Mouse (Mus musculus): ENCODE results near the gene Mctp2. TPM values are rescaled to one million over a fixed set of nuclear protein-coding genes. Genes with fewer than 3 reads are reported as not detected.
"Not testable (repeated sequence)": the region's sequence is repeated elsewhere in the genome, so short reads cannot be mapped to it uniquely, and the experiment has no call there.

Gene Mctp2
- polyA plus RNA-seq, 1 experiment, result 0.21 TPM

DNA sequence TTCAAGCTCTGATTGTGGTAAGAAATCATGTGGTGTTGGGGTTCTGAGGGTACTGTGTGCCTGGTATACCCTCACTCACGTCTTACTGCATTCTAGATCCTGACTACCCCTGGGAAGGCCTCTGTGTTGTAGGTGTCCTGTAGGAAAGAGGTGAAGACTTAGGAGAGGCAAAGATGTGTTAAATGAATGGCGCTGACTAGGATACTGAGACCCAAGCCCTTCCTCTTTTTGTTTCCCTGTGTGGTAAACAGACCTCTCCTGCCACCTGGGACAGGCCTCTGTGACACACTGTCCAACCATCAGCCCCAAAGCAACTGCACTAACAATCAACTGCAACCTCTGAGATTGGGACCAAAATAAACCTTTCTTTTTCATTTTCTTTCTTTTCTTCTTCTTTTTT is 28.0 kb downstream of the Mctp2 start:
- H3K4me1 ChIP-seq (ENCODE audit: control insufficient read depth, insufficient read depth, low read length), result no peaks in the 10 kb centered on the region
- H3K27ac ChIP-seq (ENCODE audit: control insufficient read depth, insufficient read depth, low read depth, low read length), result no peak overlapping the region
- H3K27me3 ChIP-seq (ENCODE audit: control insufficient read depth, insufficient read depth, low read length), result no peaks in the 10 kb centered on the region
- no peaks in the 10 kb centered on the region for H3K36me3 ChIP-seq (ENCODE audit: control insufficient read depth, insufficient read depth, low read length)
- TF ChIP-seq POLR2A (IDR thresholded peaks at IDR 0.05; ENCODE audit: control insufficient read depth, low read depth, low read length) (no peak), CTCF (IDR thresholded peaks at IDR 0.05; ENCODE audit: control insufficient read depth, insufficient read depth, insufficient replicate concordance, low read depth, low read length) (no peak)
- no peak overlapping the region for H3K4me3 ChIP-seq (ENCODE audit: control insufficient read depth, low read depth, low read length)

DNA sequence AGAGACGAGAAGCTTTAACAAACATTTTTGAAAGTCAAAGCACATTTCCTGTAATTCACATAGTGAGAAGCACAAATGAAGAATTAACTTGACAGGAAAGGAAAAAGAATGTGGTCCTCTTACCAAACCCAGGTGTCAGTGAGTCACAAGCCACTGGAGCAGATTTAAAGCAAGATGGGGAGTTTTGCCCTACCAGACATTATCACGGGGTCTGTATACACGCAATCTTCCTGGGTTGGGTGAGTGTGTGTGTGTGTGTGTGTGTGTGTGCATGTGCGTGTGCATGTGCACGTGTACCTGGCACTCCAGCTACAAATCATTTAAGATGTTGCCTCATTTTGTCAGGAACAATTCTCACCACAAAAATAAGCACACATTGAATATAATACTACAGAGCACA is 30.9 kb downstream of the Mctp2 start:
- TF ChIP-seq POLR2A (IDR thresholded peaks at IDR 0.05; ENCODE audit: control insufficient read depth, low read depth, low read length) (no peak), CTCF (IDR thresholded peaks at IDR 0.05; ENCODE audit: control insufficient read depth, insufficient read depth, insufficient replicate concordance, low read depth, low read length) (no peak)
- no peaks in the 10 kb centered on the region for H3K4me1 ChIP-seq (ENCODE audit: control insufficient read depth, insufficient read depth, low read length)
- H3K27me3 ChIP-seq (ENCODE audit: control insufficient read depth, insufficient read depth, low read length), result no peaks in the 10 kb centered on the region
- no peak overlapping the region for H3K27ac ChIP-seq (ENCODE audit: control insufficient read depth, insufficient read depth, low read depth, low read length)
- H3K36me3 ChIP-seq (ENCODE audit: control insufficient read depth, insufficient read depth, low read length), result no peaks in the 10 kb centered on the region
- no peak overlapping the region for H3K4me3 ChIP-seq (ENCODE audit: control insufficient read depth, low read depth, low read length)

DNA sequence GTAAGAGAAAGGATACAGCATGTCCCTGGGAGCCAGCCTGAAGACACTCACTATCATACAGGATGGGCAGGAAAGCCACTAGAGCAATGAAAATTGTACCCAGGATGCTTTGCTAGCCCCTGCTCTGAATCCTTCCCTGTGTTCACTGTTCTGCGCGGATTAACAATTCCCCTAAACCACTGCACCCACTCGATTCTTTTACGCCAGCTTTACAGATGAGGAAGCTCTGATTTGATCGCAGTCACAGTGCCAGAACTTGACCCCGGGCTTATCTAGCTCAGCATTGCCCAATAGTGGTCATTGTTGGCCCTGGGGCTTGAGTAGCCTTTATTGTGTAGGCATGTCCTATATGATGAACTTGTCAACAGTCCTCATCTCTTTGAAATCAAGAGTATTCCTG is 34.9 kb downstream of the Mctp2 start:
- Histone ChIP-seq H3K27me3 (ENCODE audit: control insufficient read depth, insufficient read depth, low read length) (no peaks in the 10 kb centered on the region), H3K4me1 (ENCODE audit: control insufficient read depth, insufficient read depth, low read length) (no peaks in the 10 kb centered on the region), H3K27ac (ENCODE audit: control insufficient read depth, insufficient read depth, low read depth, low read length) (no peak overlapping the region), H3K4me3 (ENCODE audit: control insufficient read depth, low read depth, low read length) (no peak overlapping the region), H3K36me3 (ENCODE audit: control insufficient read depth, insufficient read depth, low read length) (no peaks in the 10 kb centered on the region)
- TF ChIP-seq POLR2A (IDR thresholded peaks at IDR 0.05; ENCODE audit: control insufficient read depth, low read depth, low read length) (no peak), CTCF (IDR thresholded peaks at IDR 0.05; ENCODE audit: control insufficient read depth, insufficient read depth, insufficient replicate concordance, low read depth, low read length) (no peak)

DNA sequence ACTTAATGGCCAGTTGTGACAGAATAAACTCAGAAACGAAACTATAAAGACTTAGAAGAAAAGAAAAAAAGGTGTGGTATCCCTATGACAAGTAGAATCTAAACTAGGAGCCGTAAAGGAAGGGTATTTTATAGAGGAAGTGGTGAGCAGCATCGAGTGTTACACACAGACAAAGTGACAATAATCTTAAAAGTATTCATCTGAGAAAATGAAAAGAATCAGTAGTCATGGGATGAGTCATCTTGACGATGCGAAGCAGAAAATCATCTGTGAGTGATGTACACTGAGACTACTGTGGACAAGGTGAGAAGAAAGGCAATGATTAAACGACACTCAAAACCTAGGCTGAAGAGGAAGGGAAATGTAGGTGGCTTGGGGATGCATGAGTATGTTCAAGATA is 36.4 kb downstream of the Mctp2 start:
- H3K4me1 ChIP-seq (ENCODE audit: control insufficient read depth, insufficient read depth, low read length), result no peaks in the 10 kb centered on the region
- H3K27me3 ChIP-seq (ENCODE audit: control insufficient read depth, insufficient read depth, low read length), result no peaks in the 10 kb centered on the region
- no peaks in the 10 kb centered on the region for H3K36me3 ChIP-seq (ENCODE audit: control insufficient read depth, insufficient read depth, low read length)
- TF ChIP-seq CTCF (IDR thresholded peaks at IDR 0.05; ENCODE audit: control insufficient read depth, insufficient read depth, insufficient replicate concordance, low read depth, low read length) (no peak), POLR2A (IDR thresholded peaks at IDR 0.05; ENCODE audit: control insufficient read depth, low read depth, low read length) (no peak)
- no peak overlapping the region for H3K27ac ChIP-seq (ENCODE audit: control insufficient read depth, insufficient read depth, low read depth, low read length)
- H3K4me3 ChIP-seq (ENCODE audit: control insufficient read depth, low read depth, low read length), result no peak overlapping the region

DNA sequence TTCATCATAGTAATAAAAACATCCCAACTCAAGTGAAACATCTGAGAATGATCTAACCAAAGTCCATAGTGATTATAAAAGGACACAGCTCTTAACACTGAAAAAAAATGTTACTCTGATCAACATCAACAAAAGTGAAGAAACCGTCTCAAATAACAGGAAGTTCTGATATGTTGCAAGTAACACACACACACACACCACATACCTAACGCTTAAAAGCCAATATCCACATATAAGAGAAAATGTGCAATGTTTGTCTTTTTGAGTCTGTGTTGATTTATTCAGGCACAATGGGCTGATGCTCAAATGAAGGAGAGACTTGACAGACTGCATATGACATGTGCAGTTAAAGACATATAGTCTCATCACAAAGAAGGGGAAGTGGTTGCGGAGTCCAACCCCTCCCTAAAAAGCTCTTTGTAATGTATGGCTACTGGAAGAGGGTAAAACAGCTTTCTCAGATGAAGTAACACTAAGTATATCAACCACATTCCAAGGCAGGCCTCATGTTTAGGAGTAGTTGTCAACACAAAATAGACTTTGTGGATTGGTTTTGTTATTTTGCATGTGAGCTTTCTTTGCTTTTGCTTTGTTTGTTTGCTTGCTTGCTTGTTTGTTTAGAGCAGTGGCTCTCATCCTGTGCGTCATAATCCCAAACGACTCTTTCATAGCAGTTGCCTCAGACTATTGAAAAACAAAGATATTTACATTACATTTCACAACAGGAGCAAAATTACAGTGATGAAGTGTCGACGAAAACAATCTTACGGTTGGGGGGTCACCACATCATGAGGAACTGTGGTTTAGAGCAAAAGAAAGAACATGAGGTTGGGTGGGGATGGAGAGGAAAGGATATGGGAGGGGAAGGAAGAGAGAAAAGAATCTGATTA is 45.4 kb downstream of the Mctp2 start:
- Histone ChIP-seq H3K36me3 (ENCODE audit: control insufficient read depth, insufficient read depth, low read length) (no peaks in the 10 kb centered on the region), H3K27me3 (ENCODE audit: control insufficient read depth, insufficient read depth, low read length) (no peaks in the 10 kb centered on the region), H3K27ac (ENCODE audit: control insufficient read depth, insufficient read depth, low read depth, low read length) (no peak overlapping the region), H3K4me1 (ENCODE audit: control insufficient read depth, insufficient read depth, low read length) (no peaks in the 10 kb centered on the region), H3K4me3 (ENCODE audit: control insufficient read depth, low read depth, low read length) (no peak overlapping the region)
- no peak for TF ChIP-seq CTCF (IDR thresholded peaks at IDR 0.05; ENCODE audit: control insufficient read depth, insufficient read depth, insufficient replicate concordance, low read depth, low read length)
- TF ChIP-seq POLR2A (IDR thresholded peaks at IDR 0.05; ENCODE audit: control insufficient read depth, low read depth, low read length), result no peak

DNA sequence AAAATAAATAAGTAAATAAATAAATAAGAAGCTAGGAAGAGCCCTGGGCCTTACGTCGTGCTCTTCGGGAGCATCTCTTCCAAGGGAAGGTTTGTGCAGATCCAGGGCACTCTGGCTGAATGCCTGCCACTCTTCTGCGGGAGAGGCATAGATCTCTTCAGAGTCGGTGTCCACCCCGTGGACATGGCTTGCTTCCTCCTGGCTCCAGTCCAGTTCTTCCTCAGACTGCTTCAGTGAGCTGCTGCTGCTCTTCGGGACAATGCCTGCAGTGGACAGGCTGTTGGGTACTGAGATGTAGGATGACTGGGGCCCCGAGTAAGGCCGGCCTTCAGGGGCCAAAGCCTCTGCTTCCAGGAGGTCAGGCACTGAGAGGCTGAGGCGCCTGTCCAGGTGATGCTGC is 47.4 kb downstream of the Mctp2 start:
- H3K4me1 ChIP-seq (ENCODE audit: control insufficient read depth, insufficient read depth, low read length), result no peaks in the 10 kb centered on the region
- H3K27me3 ChIP-seq (ENCODE audit: control insufficient read depth, insufficient read depth, low read length), result no peaks in the 10 kb centered on the region
- no peak overlapping the region for H3K4me3 ChIP-seq (ENCODE audit: control insufficient read depth, low read depth, low read length)
- no peaks in the 10 kb centered on the region for H3K36me3 ChIP-seq (ENCODE audit: control insufficient read depth, insufficient read depth, low read length)
- no peak overlapping the region for H3K27ac ChIP-seq (ENCODE audit: control insufficient read depth, insufficient read depth, low read depth, low read length)
- no peak for TF ChIP-seq POLR2A (IDR thresholded peaks at IDR 0.05; ENCODE audit: control insufficient read depth, low read depth, low read length)
- no peak for TF ChIP-seq CTCF (IDR thresholded peaks at IDR 0.05; ENCODE audit: control insufficient read depth, insufficient read depth, insufficient replicate concordance, low read depth, low read length)

DNA sequence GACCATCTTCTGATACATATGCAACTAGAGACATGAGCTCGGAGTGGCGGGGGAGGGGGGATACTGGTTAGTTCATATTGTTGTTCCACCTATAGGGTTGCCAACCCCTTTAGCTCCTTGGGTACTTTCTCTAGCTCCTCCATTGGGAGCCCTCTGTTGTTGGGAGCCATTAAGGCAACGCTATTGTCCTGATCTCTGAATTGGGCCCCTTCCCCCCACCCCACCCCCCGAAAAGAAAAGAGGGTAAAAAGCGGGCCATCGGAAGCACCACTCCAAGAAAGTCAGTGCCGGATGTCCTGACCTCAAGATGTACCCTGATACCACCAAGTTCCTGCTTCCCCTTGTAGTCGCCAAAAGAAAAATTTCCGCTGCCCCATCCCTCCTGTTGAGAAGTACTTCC is 56.1 kb downstream of the Mctp2 start:
- H3K27ac ChIP-seq (ENCODE audit: control insufficient read depth, insufficient read depth, low read depth, low read length); H3K27me3 ChIP-seq (ENCODE audit: control insufficient read depth, insufficient read depth, low read length); H3K4me1 ChIP-seq (ENCODE audit: control insufficient read depth, insufficient read depth, low read length); H3K4me3 ChIP-seq (ENCODE audit: control insufficient read depth, low read depth, low read length); H3K36me3 ChIP-seq (ENCODE audit: control insufficient read depth, insufficient read depth, low read length): not testable (repeated sequence)

Data from testis, adult 2 months (tissue).